ENCODE assay signal across 8 mouse cellular contexts in the genomic region with DNA sequence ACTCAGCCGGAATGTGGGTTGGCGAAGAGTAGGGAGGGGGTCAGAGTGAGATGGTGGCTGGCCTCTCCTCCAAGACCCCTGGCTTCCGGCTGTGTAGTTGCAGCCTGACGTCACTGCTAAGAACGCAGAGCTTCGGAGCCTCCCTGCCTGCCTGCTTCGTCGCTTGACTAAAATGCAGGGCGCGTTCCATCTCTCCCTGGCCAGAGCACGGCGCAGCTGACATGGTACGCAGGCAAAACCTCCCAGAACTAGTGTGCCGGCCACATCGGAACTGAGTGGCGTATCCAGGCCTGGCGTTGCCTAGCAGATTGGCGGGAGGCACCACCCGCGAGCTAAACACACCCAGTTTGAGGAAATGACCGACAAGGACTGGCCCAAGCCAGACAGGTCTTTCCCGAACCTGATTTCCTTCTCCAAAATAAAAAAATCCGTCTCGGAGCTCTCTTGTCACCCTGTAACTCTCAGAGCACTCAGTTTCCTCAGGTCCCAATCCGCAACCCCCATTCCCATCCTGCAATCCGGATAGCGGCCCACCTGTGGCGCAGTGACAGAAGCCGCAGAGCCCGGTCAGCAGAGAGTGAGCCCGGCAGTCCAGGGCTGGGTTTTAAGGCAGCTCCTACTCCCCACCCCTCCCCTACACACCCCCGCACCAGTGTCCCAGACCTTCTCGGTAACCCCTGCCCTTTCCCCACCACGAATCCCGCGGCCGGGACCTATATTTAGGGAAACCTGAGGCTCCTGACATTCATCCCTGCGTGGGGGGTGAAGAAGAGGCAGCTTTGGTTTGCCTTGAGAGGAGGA. TPM values are rescaled to one million over a fixed set of nuclear protein-coding genes. Genes with fewer than 3 reads are reported as not detected.
DNase-seq lines count a peak whose midpoint lies in the region; ATAC-seq and TF ChIP-seq lines count a peak whose summit lies in the region.

No protein-coding gene starts in this region.

- H3K27ac ChIP-seq in forebrain, embryonic 14.5 days (ENCODE audit: low read depth, low read length) = peak overlapping the region; percentile 95
- H3K27ac ChIP-seq in hindbrain, embryonic 16.5 days (ENCODE audit: low read depth, low read length) = peak overlapping the region; percentile 96
- H3K27ac ChIP-seq in midbrain, embryonic 10.5 days (replicated peaks) = peak overlapping the region; percentile 97

- H3K79me3 ChIP-seq in C2C12 (ENCODE audit: low read depth) = peaks cover 31% of the 10 kb centered on the region

- H3K4me3 ChIP-seq in C2C12 (ENCODE audit: insufficient read depth, poor library complexity, severe bottlenecking) = peak overlapping the region; percentile 28
- peak overlapping the region; percentile 70 for H3K4me3 ChIP-seq in forebrain, embryonic 14.5 days (ENCODE audit: low read depth, low read length)
- H3K4me3 ChIP-seq in hindbrain, embryonic 16.5 days (ENCODE audit: low read length) = peak overlapping the region; percentile 73
- H3K4me3 ChIP-seq in midbrain, embryonic 10.5 days = peak overlapping the region; percentile 96

- no peaks in the 10 kb centered on the region for H3K9me3 ChIP-seq in forebrain, embryonic 14.5 days (replicated peaks; ENCODE audit: control insufficient read depth, low read length)
- H3K9me3 ChIP-seq in hindbrain, embryonic 16.5 days (ENCODE audit: control insufficient read depth, low read length) = no peaks in the 10 kb centered on the region
- H3K9me3 ChIP-seq in midbrain, embryonic 10.5 days (replicated peaks) = no peaks in the 10 kb centered on the region

- peak; percentile 87 for DNase-seq in kidney, adult 18-20 months
- DNase-seq in kidney, adult 9 months = no peak
- DNase-seq in c-Kit-positive CD71-positive TER-119-negative erythroid progenitor cells, embryonic 14.5 days (ENCODE audit: low read depth) = peak; percentile 67
- DNase-seq in forebrain, embryonic 14.5 days (ENCODE audit: low spot score) = peak; percentile 95
- DNase-seq in midbrain, embryonic 10.5 days (ENCODE audit: low spot score) = no peak
- DNase-seq in ovary, adult 18-20 months (ENCODE audit: low spot score) = no peak

- H3K4me2 ChIP-seq in forebrain, embryonic 14.5 days (ENCODE audit: low read length) = peak overlapping the region; percentile 90
- peak overlapping the region; percentile 84 for H3K4me2 ChIP-seq in hindbrain, embryonic 16.5 days (ENCODE audit: low read length)

- ATAC-seq in forebrain, embryonic 14.5 days = peak; percentile 91
- peak; percentile 94 for ATAC-seq in hindbrain, embryonic 16.5 days

- no peak for TF ChIP-seq CTCF in C2C12 (IDR thresholded peaks at IDR 0.05; ENCODE audit: control insufficient read depth, insufficient read depth, insufficient read length)

- peak overlapping the region; percentile 76 for H3ac ChIP-seq in C2C12 (ENCODE audit: control insufficient read depth, insufficient read length, low read depth)

- H3K4me1 ChIP-seq in forebrain, embryonic 14.5 days (ENCODE audit: control insufficient read depth, insufficient read depth, low read length) = peaks cover 12% of the 10 kb centered on the region
- H3K4me1 ChIP-seq in hindbrain, embryonic 16.5 days (ENCODE audit: control insufficient read depth, insufficient read depth, low read depth, low read length) = peaks cover 32% of the 10 kb centered on the region
- peaks cover 50% of the 10 kb centered on the region for H3K4me1 ChIP-seq in midbrain, embryonic 10.5 days

- H3K9ac ChIP-seq in forebrain, embryonic 14.5 days (ENCODE audit: low read length) = peak overlapping the region; percentile 76
- peak overlapping the region; percentile 73 for H3K9ac ChIP-seq in hindbrain, embryonic 16.5 days (ENCODE audit: low read depth, low read length)

- peaks cover 40% of the 10 kb centered on the region for H3K79me2 ChIP-seq in C2C12 (ENCODE audit: control insufficient read depth, insufficient read depth)

- 1% methylated on average over 38 of the region's 38 CpGs for WGBS in forebrain, embryonic 14.5 days
- WGBS in hindbrain, embryonic 16.5 days = 1% methylated on average over 38 of the region's 38 CpGs
- WGBS in midbrain, embryonic 10.5 days = under 1% methylated on average over 38 of the region's 38 CpGs

- peaks cover 26% of the 10 kb centered on the region for H3K36me3 ChIP-seq in C2C12 (ENCODE audit: control insufficient read depth, insufficient read depth)
- H3K36me3 ChIP-seq in forebrain, embryonic 14.5 days (ENCODE audit: control insufficient read depth, insufficient read depth, low read length) = peaks cover 45% of the 10 kb centered on the region
- peaks cover 19% of the 10 kb centered on the region for H3K36me3 ChIP-seq in hindbrain, embryonic 16.5 days (ENCODE audit: control insufficient read depth, insufficient read depth, low read length)
- H3K36me3 ChIP-seq in midbrain, embryonic 10.5 days = peaks cover 73% of the 10 kb centered on the region

- no peaks in the 10 kb centered on the region for H3K27me3 ChIP-seq in C2C12 (ENCODE audit: control insufficient read depth, insufficient read depth, insufficient read length)
- H3K27me3 ChIP-seq in forebrain, embryonic 14.5 days (replicated peaks; ENCODE audit: control insufficient read depth, insufficient read depth, low read length) = no peaks in the 10 kb centered on the region
- H3K27me3 ChIP-seq in hindbrain, embryonic 16.5 days (replicated peaks; ENCODE audit: control insufficient read depth, insufficient read depth, low read length) = no peaks in the 10 kb centered on the region
- no peaks in the 10 kb centered on the region for H3K27me3 ChIP-seq in midbrain, embryonic 10.5 days (ENCODE audit: low read depth, poor library complexity, severe bottlenecking)

TF ChIP-seq in C2C12, 6 proteins besides CTCF, POLR2A, EP300 and RAD21:
- TF ChIP-seq MYOD1 (IDR thresholded peaks at IDR 0.05; ENCODE audit: control insufficient read depth, insufficient read length, low read depth) (no peak), CEBPB (IDR thresholded peaks at IDR 0.05; ENCODE audit: low read depth) (no peak), USF1 (IDR thresholded peaks at IDR 0.05; ENCODE audit: low read depth) (no peak), MYOG (IDR thresholded peaks at IDR 0.05; ENCODE audit: control insufficient read depth, extremely low read depth, insufficient read length) (no peak), MAX (IDR thresholded peaks at IDR 0.05) (no peak), FOSL1 (IDR thresholded peaks at IDR 0.05; ENCODE audit: insufficient read depth, low read length, poor library complexity, severe bottlenecking) (no peak)

RNA-seq across cellular contexts. Expression of gene Fam57b, which starts 2.2 kb away (rescaled TPM):
- polyA plus RNA-seq in C2C12 (2012; fragmentation: generic; extraction: Trizol) = 0.08 TPM
- 31.3 and 37.4 TPM in 2 replicates for polyA plus RNA-seq in forebrain, embryonic 14.5 days (2014; fragmentation: Nextera tagmentation; extraction: Ambion mirVana)
- polyA plus RNA-seq in hindbrain, embryonic 16.5 days (2015; fragmentation: Nextera tagmentation; extraction: Ambion mirVana) = 52.8 and 59.4 TPM in 2 replicates
- 4.1 and 7.7 TPM in 2 replicates for polyA plus RNA-seq in midbrain, embryonic 10.5 days (2016; fragmentation: Nextera tagmentation; extraction: Ambion mirVana)

RNA-seq across cellular contexts. Expression of gene Ppp4c, which starts 7.4 kb away (rescaled TPM):
- 189 TPM for polyA plus RNA-seq in C2C12 (2012; fragmentation: generic; extraction: Trizol)
- polyA plus RNA-seq in forebrain, embryonic 14.5 days (2014; fragmentation: Nextera tagmentation; extraction: Ambion mirVana) = 231 and 256 TPM in 2 replicates
- 157 and 165 TPM in 2 replicates for polyA plus RNA-seq in hindbrain, embryonic 16.5 days (2015; fragmentation: Nextera tagmentation; extraction: Ambion mirVana)
- 376 and 407 TPM in 2 replicates for polyA plus RNA-seq in midbrain, embryonic 10.5 days (2016; fragmentation: Nextera tagmentation; extraction: Ambion mirVana)

RNA-seq across cellular contexts. Expression of gene Tbx6, which starts 18.4 kb away (rescaled TPM):
- polyA plus RNA-seq in C2C12 (2012; fragmentation: generic; extraction: Trizol) = 0.01 TPM
- 0.42 and 0.47 TPM in 2 replicates for polyA plus RNA-seq in forebrain, embryonic 14.5 days (2014; fragmentation: Nextera tagmentation; extraction: Ambion mirVana)
- 0.29 and 0.55 TPM in 2 replicates for polyA plus RNA-seq in hindbrain, embryonic 16.5 days (2015; fragmentation: Nextera tagmentation; extraction: Ambion mirVana)
- polyA plus RNA-seq in midbrain, embryonic 10.5 days (2016; fragmentation: Nextera tagmentation; extraction: Ambion mirVana) = 0.42 and 0.64 TPM in 2 replicates

RNA-seq across cellular contexts. Expression of gene Ypel3, which starts 22.9 kb away (rescaled TPM):
- polyA plus RNA-seq in C2C12 (2012; fragmentation: generic; extraction: Trizol) = 16.6 TPM
- polyA plus RNA-seq in forebrain, embryonic 14.5 days (2014; fragmentation: Nextera tagmentation; extraction: Ambion mirVana) = 206 and 230 TPM in 2 replicates
- polyA plus RNA-seq in hindbrain, embryonic 16.5 days (2015; fragmentation: Nextera tagmentation; extraction: Ambion mirVana) = 187 and 200 TPM in 2 replicates
- polyA plus RNA-seq in midbrain, embryonic 10.5 days (2016; fragmentation: Nextera tagmentation; extraction: Ambion mirVana) = 41.0 and 60.5 TPM in 2 replicates

RNA-seq across cellular contexts. Expression of gene 4930451I11Rik, which starts 31.8 kb away (rescaled TPM):
- polyA plus RNA-seq in C2C12 (2012; fragmentation: generic; extraction: Trizol) = not detected
- polyA plus RNA-seq in forebrain, embryonic 14.5 days (2014; fragmentation: Nextera tagmentation; extraction: Ambion mirVana) = not detected in 2 replicates
- polyA plus RNA-seq in hindbrain, embryonic 16.5 days (2015; fragmentation: Nextera tagmentation; extraction: Ambion mirVana) = 0.49 TPM in 1 of 2 replicates, not detected in the other
- polyA plus RNA-seq in midbrain, embryonic 10.5 days (2016; fragmentation: Nextera tagmentation; extraction: Ambion mirVana) = not detected in 2 replicates

Comparison
In these comparisons a context has a peak if more than half of its experiments do, and no peak if none do; other contexts are left out.
1. DNase-seq: peak in kidney, adult 18-20 months (single experiment), c-Kit-positive CD71-positive TER-119-negative erythroid progenitor cells, embryonic 14.5 days (single experiment) and forebrain, embryonic 14.5 days (single experiment); none in kidney, adult 9 months (single experiment), midbrain, embryonic 10.5 days (single experiment) and ovary, adult 18-20 months (single experiment).
2. H3K4me3 ChIP-seq: peak in every context shown above with its lines; median percentile 96 in midbrain, embryonic 10.5 days; 73 in hindbrain, embryonic 16.5 days; 70 in forebrain, embryonic 14.5 days; 28 in C2C12.
3. Peak in every context shown above with its lines, with median percentiles within 50 percentile points of each other: H3K27ac ChIP-seq.